Mouse (Mus musculus) hindbrain, postnatal 0 days (tissue): ENCODE measurements around the gene Tmem189. TPM values are rescaled to one million over a fixed set of nuclear protein-coding genes. Genes with fewer than 3 reads are reported as not detected.
A peak's percentile ranks its signal among the peaks of the same experiment; 100 is the strongest.

Source experiments
- ATAC-seq: fragments of 200-750 bp; cut with Nextera tagmentation; 2 replicates; pipeline ENCODE4 v1.8.0; 2017; ENCODE audit warnings: mild to moderate bottlenecking, moderate TSS enrichment, moderate library complexity
- DNase-seq: peaks from one replicate; pipeline ENCODE4 v3.0.0-alpha.2; 2015; ENCODE audit warnings: low spot score
- H3K27ac ChIP-seq: fragments of 300-500 bp; sonication (generic); 2 replicates; pipeline ENCODE4 v1.5.1; 2014; ENCODE audit warnings: mild to moderate bottlenecking
- H3K27me3 ChIP-seq: fragments of 300-500 bp; sonication (generic); 2 replicates; pipeline ENCODE4 v1.6.1; 2014; ENCODE audit warnings: low read length, mixed read lengths; ENCODE audit not compliant: insufficient read depth
- H3K36me3 ChIP-seq: fragments of 300-500 bp; sonication (generic); 2 replicates; pipeline ENCODE4 v1.6.1; 2014; ENCODE audit warnings: low read length, mixed read lengths; ENCODE audit not compliant: insufficient read depth
- H3K4me1 ChIP-seq: fragments of 300-500 bp; sonication (generic); 2 replicates; pipeline ENCODE4 v1.6.1; 2014; ENCODE audit warnings: antibody characterized with exemption, low read length, mixed read lengths; ENCODE audit not compliant: insufficient read depth
- H3K4me2 ChIP-seq: fragments of 300-500 bp; sonication (generic); 2 replicates; pipeline ENCODE4 v1.6.1; 2014; ENCODE audit warnings: low read depth, mild to moderate bottlenecking, low read length, moderate library complexity, mixed read lengths
- H3K4me3 ChIP-seq: fragments of 300-500 bp; sonication (generic); 2 replicates; pipeline ENCODE4 v1.5.1; 2014; ENCODE audit warnings: low read length
- H3K9ac ChIP-seq: fragments of 300-500 bp; sonication (generic); replicated peaks from 2 replicates; pipeline ENCODE4 v1.6.1; 2014; ENCODE audit warnings: mild to moderate bottlenecking, low read length, moderate library complexity, mixed read lengths
- H3K9me3 ChIP-seq: fragments of 300-500 bp; sonication (generic); 2 replicates; pipeline ENCODE4 v1.6.1; 2016; ENCODE audit warnings: low read length, mixed read lengths
- CTCF ChIP-seq: IDR thresholded peaks from 2 replicates; pipeline ENCODE4 v1.5.1; 2016; ENCODE audit warnings: antibody characterized with exemption, control low read depth, low read depth
- WGBS: fragments of 180-500 bp; shearing (Covaris S2); extraction: QIAGEN DNeasy Blood & Tissue Kit; methylation state at CpG from one replicate; pipeline ENCODE4 v1.1.7; 2014; 5-methylcytosine and 5-hydroxymethylcytosine counted together
- polyA plus RNA-seq: library from polyadenylated mRNA; unstranded; fragments of >200 nt; fragmentation: Nextera tagmentation; extraction: Ambion mirVana; gene quantifications from 2 replicates; pipeline ENCODE4 v1.2.1, GENCODE M21; 2015
- total RNA-seq: library from RNA; depleted of rRNA; stranded (reverse); fragments of >200 nt; gene quantifications from 2 replicates; pipeline ENCODE4 v1.2.3, GENCODE M21; 2014

Tmem189 gene
- total and polyA plus RNA-seq, 2 experiments from 2014 or later = 41.4 to 79.9 TPM

GRCm38 (mm10) chr2:167627019-167627418, 62.6 kb downstream of the Tmem189 start:
- ATAC-seq (no peak), DNase-seq (no peak)
- no peak overlapping the region for H3K4me2 ChIP-seq
- no peaks in the 10 kb centered on the region for H3K27me3 ChIP-seq
- peaks cover 17% of the 10 kb centered on the region for H3K4me1 ChIP-seq
- no peak overlapping the region for H3K4me3 ChIP-seq
- no peaks in the 10 kb centered on the region; the same call in 1 of the 2 replicates for H3K36me3 ChIP-seq
- no peak for TF ChIP-seq CTCF
- H3K9me3 ChIP-seq = no peaks in the 10 kb centered on the region
- no peak overlapping the region for H3K9ac ChIP-seq
- no peak overlapping the region for H3K27ac ChIP-seq
- WGBS = 71% methylated on average over 7 of the region's 7 CpGs

GRCm38 (mm10) chr2:167625670-167626069, 64.0 kb downstream of the Tmem189 start:
- peaks cover 16% of the 10 kb centered on the region for H3K4me1 ChIP-seq

GRCm38 (mm10) chr2:167624368-167625075, 65.1 kb downstream of the Tmem189 start:
- H3K4me3 ChIP-seq = no peak overlapping the region
- H3K9ac ChIP-seq = no peak overlapping the region
- no peak for TF ChIP-seq CTCF
- WGBS = 79% methylated on average over 6 of the region's 6 CpGs
- no peaks in the 10 kb centered on the region; the same call in 1 of the 2 replicates for H3K36me3 ChIP-seq
- no peak for DNase-seq
- peaks cover 6% of the 10 kb centered on the region for H3K4me1 ChIP-seq
- H3K27ac ChIP-seq = peak overlapping the region; percentile 32; the same call in 1 of the 2 replicates
- H3K9me3 ChIP-seq = no peaks in the 10 kb centered on the region
- H3K27me3 ChIP-seq = no peaks in the 10 kb centered on the region
- H3K4me2 ChIP-seq = no peak overlapping the region
- peak; percentile 48; the same call in 1 of the 2 replicates for ATAC-seq

More at GRCm38 (mm10) chr2:167625670-167626069, 64.0 kb downstream of the Tmem189 start:
- no peaks in the 10 kb centered on the region; the same call in 1 of the 2 replicates for H3K36me3 ChIP-seq
- DNase-seq = no peak
- WGBS = 30% methylated on average over 2 of the region's 2 CpGs
- H3K4me2 ChIP-seq = no peak overlapping the region
- H3K27me3 ChIP-seq = no peaks in the 10 kb centered on the region
- no peak overlapping the region for H3K4me3 ChIP-seq
- no peak overlapping the region for H3K9ac ChIP-seq
- TF ChIP-seq CTCF = no peak
- H3K9me3 ChIP-seq = no peaks in the 10 kb centered on the region
- no peak overlapping the region for H3K27ac ChIP-seq
- ATAC-seq = no peak

- H3K36me3 ChIP-seq = no peaks in the 10 kb centered on the region
- no peak overlapping the region for H3K27ac ChIP-seq
- ATAC-seq = no peak
- DNase-seq = no peak
- H3K27me3 ChIP-seq = no peaks in the 10 kb centered on the region
- H3K9ac ChIP-seq = no peak overlapping the region
- H3K9me3 ChIP-seq = no peaks in the 10 kb centered on the region
- H3K4me3 ChIP-seq = no peak overlapping the region
- TF ChIP-seq CTCF = no peak
- 83% methylated on average over 5 of the region's 5 CpGs for WGBS
- H3K4me2 ChIP-seq = no peak overlapping the region
- no peaks in the 10 kb centered on the region for H3K4me1 ChIP-seq
These were observed 66.7 kb downstream of the Tmem189 start for GRCm38 (mm10) chr2:167622965-167623364.

GRCm38 (mm10) chr2:167622352-167622751, 67.3 kb downstream of the Tmem189 start:
- ATAC-seq (no peak), DNase-seq (no peak)
- Histone ChIP-seq H3K36me3 (no peaks in the 10 kb centered on the region; the same call in 1 of the 2 replicates), H3K9me3 (no peaks in the 10 kb centered on the region), H3K27ac (0 out of 2 replicates have a peak overlapping the region, but pooled peaks have one; percentile 1), H3K27me3 (no peaks in the 10 kb centered on the region), H3K9ac (no peak overlapping the region), H3K4me3 (no peak overlapping the region), H3K4me1 (no peaks in the 10 kb centered on the region), H3K4me2 (no peak overlapping the region)
- 74% methylated on average over 13 of the region's 13 CpGs for WGBS
- no peak for TF ChIP-seq CTCF

- TF ChIP-seq CTCF = no peak
- no peak overlapping the region for H3K4me3 ChIP-seq
- ATAC-seq (no peak), DNase-seq (no peak)
- WGBS = 81% methylated on average over 9 of the region's 9 CpGs
- H3K36me3 ChIP-seq = peaks cover 9% of the 10 kb centered on the region; the same call in 1 of the 2 replicates
- H3K4me1 ChIP-seq = no peaks in the 10 kb centered on the region
- H3K9ac ChIP-seq = no peak overlapping the region
- H3K27me3 ChIP-seq = no peaks in the 10 kb centered on the region
- no peak overlapping the region for H3K4me2 ChIP-seq
- no peaks in the 10 kb centered on the region for H3K9me3 ChIP-seq
- H3K27ac ChIP-seq = no peak overlapping the region
These were observed 68.2 kb downstream of the Tmem189 start for GRCm38 (mm10) chr2:167621255-167622087.
